Mouse (Mus musculus): ENCODE data around the gene Ss18l1.

- peak; percentile 58 for TF ChIP-seq CTCF (IDR thresholded peaks at IDR 0.05)
- no peak for TF ChIP-seq EP300 (IDR thresholded peaks at IDR 0.05)
Observed at GRCm38 (mm10) chr2:180051986-180052733, 9.9 kb downstream of the Ss18l1 start.

Data from lung, postnatal 0 days (tissue).